Mouse (Mus musculus) midbrain, embryonic 13.5 days (tissue): ENCODE data around the gene Lrp10. TPM values are rescaled to one million over a fixed set of nuclear protein-coding genes. Genes with fewer than 3 reads are reported as not detected.
A peak's percentile ranks its signal among the peaks of the same experiment; 100 is the strongest.

ENCODE experiments used
- ATAC-seq: fragments of 200-750 bp; cut with Nextera tagmentation; 2 replicates; pipeline ENCODE4 v1.8.0; 2017; ENCODE audit warnings: mild to moderate bottlenecking, moderate TSS enrichment, moderate library complexity
- H3K27ac ChIP-seq: fragments of 300-500 bp; sonication (generic); 2 replicates; pipeline ENCODE4 v1.5.1; 2015; ENCODE audit warnings: inconsistent platforms, mild to moderate bottlenecking, moderate library complexity
- H3K27me3 ChIP-seq: fragments of 300-500 bp; sonication (generic); 2 replicates; pipeline ENCODE4 v1.6.1; 2015; ENCODE audit warnings: mild to moderate bottlenecking, inconsistent platforms
- H3K36me3 ChIP-seq: fragments of 300-500 bp; sonication (generic); 2 replicates; pipeline ENCODE4 v1.6.1; 2015; ENCODE audit warnings: mild to moderate bottlenecking, inconsistent platforms
- H3K4me1 ChIP-seq: fragments of 300-500 bp; sonication (generic); replicated peaks from 2 replicates; pipeline ENCODE4 v1.6.1; 2015; ENCODE audit warnings: inconsistent platforms
- H3K4me2 ChIP-seq: fragments of 300-500 bp; sonication (generic); replicated peaks from 2 replicates; pipeline ENCODE4 v1.6.1; 2015; ENCODE audit warnings: moderate library complexity, mild to moderate bottlenecking, inconsistent platforms
- H3K4me3 ChIP-seq: fragments of 300-500 bp; sonication (generic); replicated peaks from 2 replicates; pipeline ENCODE4 v1.5.1; 2015; ENCODE audit warnings: mild to moderate bottlenecking, inconsistent platforms
- H3K9ac ChIP-seq: fragments of 300-500 bp; sonication (generic); replicated peaks from 2 replicates; pipeline ENCODE4 v1.6.1; 2015; ENCODE audit warnings: mild to moderate bottlenecking, inconsistent platforms
- H3K9me3 ChIP-seq: fragments of 300-500 bp; sonication (generic); 2 replicates; pipeline ENCODE4 v1.6.1; 2016; ENCODE audit warnings: mild to moderate bottlenecking, inconsistent platforms
- WGBS: fragments of 180-500 bp; shearing (Covaris S2); methylation state at CpG from one replicate; pipeline ENCODE4 v1.1.7; 2015; 5-methylcytosine and 5-hydroxymethylcytosine counted together
- polyA plus RNA-seq: library from polyadenylated mRNA; unstranded; fragments of >200 nt; fragmentation: Nextera tagmentation; extraction: Ambion mirVana; gene quantifications from 2 replicates; pipeline ENCODE4 v1.2.1, GENCODE M21; 2015

Lrp10 gene
- 22.3 and 27.5 TPM in 2 replicates for polyA plus RNA-seq

DNA sequence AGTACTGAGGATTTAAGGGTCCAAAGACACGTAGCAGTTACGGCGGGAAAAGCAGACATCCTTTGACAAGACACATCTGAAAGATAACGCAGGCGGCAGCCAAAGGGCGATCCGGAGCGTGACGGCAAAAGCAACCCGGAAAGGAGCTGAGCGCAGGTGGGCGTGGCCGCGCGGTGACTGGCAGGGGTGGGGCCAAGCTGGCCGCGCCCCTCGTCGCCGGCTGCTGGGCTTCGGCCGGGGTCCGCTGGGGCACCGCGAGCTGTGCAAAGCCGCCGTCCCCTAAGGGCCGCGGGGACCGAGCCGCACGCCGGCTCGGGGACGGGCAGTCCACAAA is at the start of gene Lrp10:
TSS of gene Lrp10 (plus strand) at position 179 of the 334 bp plus-strand sequence.
- peak within 1 kb of the TSS; percentile 80 for H3K9ac ChIP-seq
- ATAC-seq: peak; percentile 91

DNA sequence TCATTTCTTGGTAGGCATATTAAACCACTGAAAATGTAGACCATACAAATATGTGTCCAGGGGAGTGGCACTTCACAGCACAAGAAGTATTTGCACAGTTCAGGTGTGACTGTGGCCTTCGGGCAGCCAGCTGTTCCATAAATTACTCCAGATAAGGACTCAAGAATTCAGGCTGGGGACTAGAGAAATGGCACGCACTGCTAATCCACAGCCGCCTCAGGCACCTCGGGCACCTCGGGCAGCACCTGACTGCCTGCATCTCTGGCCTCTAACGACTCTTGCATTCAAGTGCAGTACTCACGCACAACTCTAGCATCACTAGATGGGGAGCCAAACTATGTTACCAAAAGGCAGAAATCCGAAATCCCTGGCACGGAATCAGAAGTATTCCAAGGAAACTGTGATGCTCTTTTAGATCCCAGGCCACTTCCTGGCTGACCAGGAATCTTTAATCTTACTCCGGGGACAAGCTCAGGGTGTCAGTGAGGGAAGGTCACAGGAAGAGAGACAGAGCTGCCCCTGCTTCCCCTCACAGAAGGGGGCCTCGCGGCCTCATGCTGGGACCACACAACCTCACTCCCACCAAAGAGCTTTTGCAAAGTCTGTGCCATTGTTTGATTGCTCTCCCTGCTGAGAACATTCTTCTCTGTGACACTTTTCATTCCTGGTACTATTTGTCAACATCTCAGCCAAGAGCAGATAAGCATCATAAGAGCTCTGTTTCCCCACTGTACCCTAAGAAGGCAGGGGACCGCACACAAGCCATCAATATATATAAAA is 48.5 kb upstream of the Lrp10 start:
- H3K9me3 ChIP-seq: no peaks in the 10 kb centered on the region
- peaks cover 16% of the 10 kb centered on the region for H3K4me1 ChIP-seq
- 7% methylated on average over 13 of the region's 13 CpGs for WGBS
- ATAC-seq: no peak
- peaks cover 38% of the 10 kb centered on the region for H3K27me3 ChIP-seq
- H3K4me3 ChIP-seq: no peak overlapping the region
- no peak overlapping the region for H3K4me2 ChIP-seq
- H3K36me3 ChIP-seq: no peaks in the 10 kb centered on the region
- no peak overlapping the region for H3K27ac ChIP-seq
- no peak overlapping the region for H3K9ac ChIP-seq

More for the DNA sequence above, at the start of gene Lrp10:
- no peaks in the 10 kb centered on the region for H3K27me3 ChIP-seq
- peak within 1 kb of the TSS; percentile 51 for H3K27ac ChIP-seq
- H3K4me1 ChIP-seq: peaks cover 12% of the 10 kb centered on the region
- peaks cover 17% of the 10 kb centered on the region for H3K36me3 ChIP-seq
- H3K4me3 ChIP-seq: peak within 1 kb of the TSS; percentile 75
- under 1% methylated on average over 35 of the region's 35 CpGs for WGBS
- no peaks in the 10 kb centered on the region for H3K9me3 ChIP-seq
- H3K4me2 ChIP-seq: peak within 1 kb of the TSS; percentile 83

DNA sequence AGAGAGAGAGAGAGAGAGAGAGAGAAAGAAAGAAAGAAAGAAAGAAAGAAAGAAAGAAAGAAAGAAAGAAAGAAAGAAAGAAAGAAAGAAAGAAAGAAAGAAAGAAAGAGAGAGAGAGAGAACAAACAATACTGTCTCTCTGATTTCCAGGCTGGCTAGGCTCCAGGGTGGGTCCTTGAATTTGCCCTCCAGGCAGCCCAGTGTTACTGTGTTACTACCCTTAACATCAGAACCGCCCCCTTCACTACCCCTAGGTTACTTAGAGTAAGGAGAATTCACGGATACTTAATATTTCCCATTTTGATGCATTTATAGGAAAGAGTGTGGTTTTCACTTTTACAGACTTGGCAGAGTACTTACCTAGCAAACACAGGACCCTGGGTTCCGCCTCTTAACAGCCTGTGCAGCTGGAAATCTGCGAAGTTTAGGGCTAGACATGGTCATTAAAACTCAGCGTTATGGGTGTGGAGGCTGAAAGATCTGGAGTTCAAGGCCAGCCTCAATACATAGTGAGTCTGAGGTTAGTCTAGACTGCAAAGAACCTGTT is 47.6 kb upstream of the Lrp10 start:
- no peaks in the 10 kb centered on the region for H3K36me3 ChIP-seq
- WGBS: 38% methylated on average over 5 of the region's 5 CpGs
- peaks cover 16% of the 10 kb centered on the region for H3K4me1 ChIP-seq
- no peak overlapping the region for H3K4me2 ChIP-seq
- no peaks in the 10 kb centered on the region for H3K9me3 ChIP-seq
- no peak overlapping the region for H3K9ac ChIP-seq
- ATAC-seq: no peak
- H3K27me3 ChIP-seq: peaks cover 38% of the 10 kb centered on the region
- H3K4me3 ChIP-seq: no peak overlapping the region
- H3K27ac ChIP-seq: no peak overlapping the region

DNA sequence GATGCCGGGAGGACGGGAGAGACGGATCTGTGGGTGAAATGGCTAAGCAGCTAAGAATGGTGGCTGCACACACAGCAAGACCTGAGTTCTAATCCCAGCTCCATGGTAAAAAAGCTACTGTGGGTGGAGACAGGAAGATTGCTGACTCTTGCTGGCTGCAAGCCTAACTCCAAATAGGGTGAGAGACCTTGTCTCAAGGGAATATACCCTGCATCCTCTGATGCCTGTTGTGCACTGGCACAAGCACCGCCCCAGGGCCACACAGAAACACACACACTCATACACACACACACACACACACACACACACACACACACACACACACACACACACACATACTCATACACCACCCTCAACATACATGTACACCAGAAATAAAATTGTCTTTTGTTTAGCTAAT is 47.1 kb upstream of the Lrp10 start:
- H3K36me3 ChIP-seq: no peaks in the 10 kb centered on the region
- no peak overlapping the region for H3K4me2 ChIP-seq
- H3K4me3 ChIP-seq: no peak overlapping the region
- H3K27me3 ChIP-seq: peaks cover 38% of the 10 kb centered on the region
- H3K9ac ChIP-seq: no peak overlapping the region
- peaks cover 16% of the 10 kb centered on the region for H3K4me1 ChIP-seq
- H3K27ac ChIP-seq: no peak overlapping the region
- H3K9me3 ChIP-seq: no peaks in the 10 kb centered on the region
- ATAC-seq: no peak
- 41% methylated on average over 3 of the region's 4 CpGs for WGBS

DNA sequence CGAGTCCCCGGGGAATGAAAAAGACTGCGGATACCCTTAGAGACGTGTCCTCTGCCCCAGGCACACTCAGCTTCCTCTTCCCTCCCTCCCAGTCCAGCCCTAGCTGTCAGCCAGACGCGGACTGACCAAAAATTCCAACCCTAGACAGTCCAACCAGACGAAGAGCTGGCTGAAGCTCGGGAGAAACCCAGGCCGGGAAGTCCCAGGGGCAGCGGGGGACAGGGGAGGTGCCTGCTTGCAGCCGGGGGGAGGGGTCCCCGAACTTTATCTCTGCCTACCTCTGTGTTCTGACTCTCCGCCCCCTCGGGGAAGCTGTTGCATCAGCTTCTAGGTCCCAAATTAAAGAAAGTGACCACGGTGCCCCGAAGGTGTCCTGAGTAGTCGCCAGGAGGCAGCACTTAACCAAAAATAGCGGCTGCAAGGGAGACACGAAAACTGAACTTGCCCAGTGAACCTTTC is 46.3 kb upstream of the Lrp10 start, which contains the start of gene Slc7a7:
TSS of gene Slc7a7 (minus strand) at position 158 of the 459 bp plus-strand sequence.
- Histone ChIP-seq H3K4me2 (peak within 1 kb of the TSS; percentile 20), H3K36me3 (no peaks in the 10 kb centered on the region), H3K9me3 (no peaks in the 10 kb centered on the region), H3K4me3 (no peak within 1 kb of the TSS), H3K9ac (no peak within 1 kb of the TSS), H3K27ac (no peak within 1 kb of the TSS), H3K27me3 (peaks cover 38% of the 10 kb centered on the region), H3K4me1 (peaks cover 16% of the 10 kb centered on the region)
- WGBS: 6% methylated on average over 19 of the region's 19 CpGs
- peak; percentile 55; the same call in 1 of the 2 replicates for ATAC-seq

DNA sequence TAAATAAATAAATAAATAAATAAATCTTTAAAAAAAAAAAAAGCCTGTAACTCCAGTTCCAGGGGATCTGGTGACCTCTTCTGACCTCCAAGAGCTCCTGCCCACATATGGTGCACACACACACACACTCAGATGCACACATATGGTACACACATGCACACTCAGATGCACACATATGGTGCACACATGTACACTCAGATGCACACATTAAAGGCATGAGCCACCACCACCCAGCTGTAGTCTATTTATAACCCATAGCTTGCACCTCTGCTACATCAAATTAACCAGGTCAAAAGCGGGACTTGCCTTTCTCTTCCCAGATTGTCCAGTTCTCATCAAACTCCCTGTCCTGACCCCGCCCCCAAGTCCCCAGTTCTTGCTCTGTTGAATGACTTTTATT is 42.9 kb upstream of the Lrp10 start:
- H3K4me3 ChIP-seq: no peak overlapping the region
- H3K27me3 ChIP-seq: peaks cover 16% of the 10 kb centered on the region
- no peaks in the 10 kb centered on the region for H3K36me3 ChIP-seq
- no peaks in the 10 kb centered on the region for H3K9me3 ChIP-seq
- H3K27ac ChIP-seq: no peak overlapping the region
- WGBS: 85% methylated on average over 2 of the region's 2 CpGs
- H3K4me1 ChIP-seq: peaks cover 9% of the 10 kb centered on the region
- H3K4me2 ChIP-seq: no peak overlapping the region
- no peak overlapping the region for H3K9ac ChIP-seq
- no peak for ATAC-seq

DNA sequence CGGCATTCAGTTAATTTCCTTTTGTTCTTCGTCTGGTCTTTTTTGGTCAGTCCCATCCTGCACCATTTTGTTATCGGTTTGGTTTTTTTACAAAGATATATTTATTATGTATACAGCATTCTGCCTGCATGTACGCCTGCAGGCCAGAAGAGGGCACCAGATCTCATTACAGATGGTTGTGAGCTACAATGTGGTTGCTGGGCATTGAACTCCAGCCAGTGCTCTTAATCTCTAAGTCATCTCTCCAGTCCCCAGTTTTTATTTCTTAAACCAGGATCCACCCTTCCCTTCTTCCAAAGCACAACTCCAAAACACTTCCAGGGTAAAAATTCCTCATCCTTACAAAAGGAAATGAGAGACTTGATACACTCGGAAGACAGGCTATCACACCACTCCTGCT is 40.5 kb upstream of the Lrp10 start:
- 58% methylated on average over 5 of the region's 5 CpGs for WGBS
- Histone ChIP-seq H3K4me2 (no peak overlapping the region), H3K27me3 (no peaks in the 10 kb centered on the region), H3K36me3 (no peaks in the 10 kb centered on the region), H3K9me3 (no peaks in the 10 kb centered on the region), H3K9ac (no peak overlapping the region), H3K27ac (no peak overlapping the region), H3K4me3 (no peak overlapping the region), H3K4me1 (peaks cover 20% of the 10 kb centered on the region)
- no peak for ATAC-seq

DNA sequence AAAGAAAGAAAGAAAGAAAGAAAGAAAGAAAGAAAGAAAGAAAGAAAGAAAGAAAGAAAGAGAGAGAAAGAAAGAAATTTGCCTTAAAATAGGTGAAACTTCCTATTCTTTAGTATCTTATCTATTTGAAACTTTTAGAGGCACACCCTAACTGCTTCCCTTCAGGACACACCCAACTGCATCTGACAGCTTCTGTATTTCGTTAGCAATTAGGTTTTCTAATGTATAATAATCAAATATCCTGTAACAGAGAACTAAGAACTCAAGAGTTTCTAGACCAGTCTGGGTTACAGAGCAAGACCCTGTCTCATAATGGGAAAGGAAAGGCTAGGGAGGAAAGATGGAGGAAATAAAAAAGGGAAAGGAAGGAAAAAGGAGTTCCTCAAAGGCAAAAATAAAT is 39.3 kb upstream of the Lrp10 start:
- no peak for ATAC-seq
- no peaks in the 10 kb centered on the region for H3K27me3 ChIP-seq
- WGBS: 91% methylated on average over 1 of the region's 1 CpGs
- H3K4me3 ChIP-seq: no peak overlapping the region
- no peaks in the 10 kb centered on the region for H3K9me3 ChIP-seq
- no peak overlapping the region for H3K9ac ChIP-seq
- H3K27ac ChIP-seq: no peak overlapping the region
- no peak overlapping the region for H3K4me2 ChIP-seq
- H3K36me3 ChIP-seq: 0 out of 2 replicates have a peak, but pooled peaks cover 5% of the 10 kb centered on the region
- peaks cover 28% of the 10 kb centered on the region for H3K4me1 ChIP-seq

DNA sequence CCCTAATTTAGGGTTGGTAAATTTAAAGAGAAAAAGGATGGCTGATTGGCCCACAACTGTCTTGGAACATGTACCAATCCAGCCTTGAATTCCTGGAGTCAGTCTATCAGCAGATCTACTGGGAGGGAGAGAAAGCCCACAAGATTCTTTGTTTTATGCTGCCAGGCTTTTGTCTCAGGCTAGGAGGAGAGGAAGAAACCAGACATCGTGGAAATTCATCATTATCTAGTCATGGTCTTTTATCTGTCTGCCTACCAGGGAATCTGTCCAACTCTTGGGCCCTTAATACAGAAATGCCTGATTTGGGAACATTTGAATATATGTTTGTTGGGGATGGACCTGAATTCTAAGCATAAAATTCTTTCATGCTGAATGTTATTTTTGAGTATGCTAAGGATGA is 38.4 kb upstream of the Lrp10 start:
- peak overlapping the region; percentile 88 for H3K4me3 ChIP-seq
- ATAC-seq: no peak

DNA sequence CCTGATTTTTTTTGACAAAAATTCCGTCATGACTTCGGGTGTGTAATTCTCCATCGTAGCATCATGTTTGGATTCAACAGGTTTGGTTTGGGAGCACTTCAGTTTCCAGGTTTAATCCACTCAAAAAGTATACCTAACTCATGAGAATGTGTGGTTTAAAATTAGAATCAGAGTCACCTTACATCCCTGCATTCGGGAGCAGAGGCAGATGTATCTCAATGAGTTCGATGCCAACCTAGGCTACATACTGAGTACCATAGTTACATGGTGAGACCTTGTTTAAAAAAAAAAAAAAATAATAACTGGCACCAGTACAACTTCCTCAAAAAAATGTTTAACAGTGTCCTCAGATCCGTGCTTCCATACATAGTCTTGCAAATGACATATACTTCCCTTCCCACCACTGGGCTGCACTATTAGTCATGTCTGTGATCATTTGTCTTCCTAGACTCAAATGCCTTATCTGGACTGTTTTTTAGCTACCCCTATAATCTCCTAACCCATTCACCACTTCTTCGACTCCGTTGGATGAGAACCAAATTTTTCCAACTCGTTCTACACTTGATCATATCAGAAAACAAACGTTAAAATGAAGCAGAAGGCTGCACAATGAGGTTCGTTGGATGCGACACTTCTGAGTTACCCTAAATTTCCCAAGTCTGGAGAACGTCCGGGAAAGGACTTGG is 37.8 kb upstream of the Lrp10 start:
- peaks cover 43% of the 10 kb centered on the region for H3K4me1 ChIP-seq
- no peaks in the 10 kb centered on the region for H3K27me3 ChIP-seq
- H3K4me2 ChIP-seq: peak overlapping the region; percentile 66
- H3K4me3 ChIP-seq: peak overlapping the region; percentile 88
- peak overlapping the region; percentile 94 for H3K27ac ChIP-seq
- H3K9me3 ChIP-seq: no peaks in the 10 kb centered on the region
- 0 out of 2 replicates have a peak, but pooled peaks cover 5% of the 10 kb centered on the region for H3K36me3 ChIP-seq
- peak; percentile 44 for ATAC-seq
- 34% methylated on average over 14 of the region's 14 CpGs for WGBS
- peak overlapping the region; percentile 88 for H3K9ac ChIP-seq

More for the DNA sequence above, 38.4 kb upstream of the Lrp10 start:
- H3K27me3 ChIP-seq: no peaks in the 10 kb centered on the region
- peaks cover 37% of the 10 kb centered on the region for H3K4me1 ChIP-seq
- WGBS: 89% methylated on average over 1 of the region's 1 CpGs
- H3K4me2 ChIP-seq: peak overlapping the region; percentile 66
- H3K9me3 ChIP-seq: no peaks in the 10 kb centered on the region
- H3K9ac ChIP-seq: peak overlapping the region; percentile 88; the same call in 1 of the 2 replicates
- 0 out of 2 replicates have a peak, but pooled peaks cover 5% of the 10 kb centered on the region for H3K36me3 ChIP-seq
- H3K27ac ChIP-seq: no peak overlapping the region

DNA sequence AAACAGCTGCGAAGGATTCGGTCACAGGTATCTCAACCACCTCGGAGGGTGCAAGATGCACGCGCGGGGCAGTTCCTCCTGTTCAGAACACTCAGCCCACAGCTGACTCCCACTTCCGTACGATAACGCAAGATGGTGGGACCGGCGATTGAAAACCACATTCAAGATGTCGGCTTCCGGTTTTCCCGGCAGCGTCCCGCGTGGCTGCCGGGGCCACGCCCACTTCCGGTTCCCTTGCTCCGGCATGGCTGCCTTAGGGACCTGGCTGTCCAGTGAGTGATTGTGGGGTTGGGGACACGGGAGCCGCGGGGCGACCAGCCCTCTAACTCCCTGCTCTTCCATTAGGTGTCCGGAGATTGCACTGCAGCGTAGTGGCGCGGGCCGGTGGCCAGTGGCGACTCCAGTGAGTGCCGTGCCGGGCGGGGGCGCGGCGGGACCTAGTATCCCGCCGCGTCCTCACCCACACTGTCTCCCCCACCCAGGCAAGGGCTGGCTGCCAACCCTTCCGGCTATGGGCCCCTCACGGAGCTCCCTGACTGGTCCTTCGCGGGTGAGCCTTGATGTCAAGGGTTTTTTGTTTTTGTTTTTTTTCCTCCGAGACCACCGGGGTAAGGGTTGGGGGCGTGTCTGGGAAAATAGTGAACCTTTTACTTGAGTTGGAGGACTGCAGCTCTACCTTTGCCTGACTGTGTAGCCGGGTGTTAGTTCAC is 37.1 kb upstream of the Lrp10 start, which contains the start of gene Mrpl52:
TSS of gene Mrpl52 (plus strand) at position 221 of the 710 bp plus-strand sequence.
- Histone ChIP-seq H3K27me3 (no peaks in the 10 kb centered on the region), H3K4me2 (peak within 1 kb of the TSS; percentile 66), H3K9ac (peak within 1 kb of the TSS; percentile 88), H3K27ac (peak within 1 kb of the TSS; percentile 94), H3K4me3 (peak within 1 kb of the TSS; percentile 88), H3K4me1 (peaks cover 50% of the 10 kb centered on the region), H3K9me3 (no peaks in the 10 kb centered on the region), H3K36me3 (0 out of 2 replicates have a peak, but pooled peaks cover 5% of the 10 kb centered on the region)
- under 1% methylated on average over 48 of the region's 48 CpGs for WGBS
- ATAC-seq: peak; percentile 86
